Mouse (Mus musculus) CD4-positive, CD25-positive, alpha-beta regulatory T cell, adult 4 months (primary cell): ENCODE measurements around the gene Fam43a. TPM values are rescaled to one million over a fixed set of nuclear protein-coding genes. Genes with fewer than 3 reads are reported as not detected.

Source experiments
- ATAC-seq: one replicate; pipeline ENCODE4 v1.8.0; 2017
- polyA plus RNA-seq, 2 experiments: library from polyadenylated mRNA; unstranded; fragments of 100-300 nt; shearing (Covaris generic); gene quantifications; one replicate each; pipeline ENCODE4 v1.2.1; 2017

Fam43a gene
- polyA plus RNA-seq = under 1 TPM in 1 of 2 experiments, not detected in 1; 0.91 TPM

GRCm38 (mm10) chr16:30599491-30600268, at the start of gene Fam43a:
Gene Fam43a, plus strand, starts transcription at chr16:30599723.
- peak; percentile 74 for ATAC-seq

- peak; percentile 96 for ATAC-seq
Measured at GRCm38 (mm10) chr16:30549966-30550747, 49.4 kb upstream of the Fam43a start.

GRCm38 (mm10) chr16:30550748-30551192, 48.8 kb upstream of the Fam43a start, which contains the start of gene Tmem44:
Gene Tmem44, minus strand, starts transcription at chr16:30550842.
- no peak for ATAC-seq

GRCm38 (mm10) chr16:30552621-30553338, 46.7 kb upstream of the Fam43a start:
- ATAC-seq = no peak

- no peak for ATAC-seq
Measured at GRCm38 (mm10) chr16:30554109-30554508, 45.4 kb upstream of the Fam43a start.

GRCm38 (mm10) chr16:30559312-30559992, 40.1 kb upstream of the Fam43a start:
- ATAC-seq = no peak

GRCm38 (mm10) chr16:30560601-30561000, 38.9 kb upstream of the Fam43a start:
- ATAC-seq = no peak

GRCm38 (mm10) chr16:30565631-30566030, 33.9 kb upstream of the Fam43a start:
- ATAC-seq = no peak

GRCm38 (mm10) chr16:30570173-30570572, 29.4 kb upstream of the Fam43a start:
- no peak for ATAC-seq

- ATAC-seq = no peak
Measured at GRCm38 (mm10) chr16:30571378-30571777, 28.1 kb upstream of the Fam43a start.

GRCm38 (mm10) chr16:30572239-30572638, 27.3 kb upstream of the Fam43a start:
- ATAC-seq = no peak

GRCm38 (mm10) chr16:30575815-30576214, 23.7 kb upstream of the Fam43a start:
- no peak for ATAC-seq

- no peak for ATAC-seq
Measured at GRCm38 (mm10) chr16:30576392-30576791, 23.1 kb upstream of the Fam43a start.

GRCm38 (mm10) chr16:30580765-30581164, 18.8 kb upstream of the Fam43a start:
- no peak for ATAC-seq

GRCm38 (mm10) chr16:30586935-30587493, 12.5 kb upstream of the Fam43a start:
- ATAC-seq = no peak

GRCm38 (mm10) chr16:30587494-30588327, 11.8 kb upstream of the Fam43a start, which contains the start of gene Lsg1:
Gene Lsg1, minus strand, starts transcription at chr16:30587592.
- ATAC-seq = peak; percentile 97

- no peak for ATAC-seq
Measured at GRCm38 (mm10) chr16:30590264-30591209, 9.0 kb upstream of the Fam43a start.

GRCm38 (mm10) chr16:30591990-30592389, 7.5 kb upstream of the Fam43a start:
- ATAC-seq = no peak

- ATAC-seq = no peak
Measured at GRCm38 (mm10) chr16:30595356-30595755, 4.2 kb upstream of the Fam43a start.
